Mouse (Mus musculus) frontal cortex, postnatal 25 days (tissue): ENCODE data around the gene Flnb.
A peak's percentile ranks its signal among the peaks of the same experiment; 100 is the strongest.

Source experiments
- DNase-seq, 2 experiments: peaks; one replicate each; pipeline ENCODE4 v3.0.0; 2022; ENCODE audit warnings: low spot score in 2 of 2

Flnb gene

GRCm38 (mm10) chr14:7817770-7818462 is at the start of gene Flnb:
Gene Flnb, plus strand, starts transcription at chr14:7817957.
- peak; percentile 97 to 98 for DNase-seq

GRCm38 (mm10) chr14:7773714-7774389 is 43.9 kb upstream of the Flnb start:
- peak in 1 of 2 experiments; percentile 20 for DNase-seq

GRCm38 (mm10) chr14:7786073-7786472 is 31.7 kb upstream of the Flnb start:
- DNase-seq: no peak

GRCm38 (mm10) chr14:7789266-7790030 is 28.3 kb upstream of the Flnb start:
- no peak for DNase-seq

- DNase-seq: no peak
Observed at GRCm38 (mm10) chr14:7791061-7791531, 26.7 kb upstream of the Flnb start.

- DNase-seq: no peak
Observed at GRCm38 (mm10) chr14:7791532-7792159, 26.1 kb upstream of the Flnb start, which contains the start of gene Gm26661. Gene Gm26661, plus strand, starts transcription at chr14:7791587.

- DNase-seq: no peak
Observed at GRCm38 (mm10) chr14:7795961-7796360, 21.8 kb upstream of the Flnb start.

GRCm38 (mm10) chr14:7800611-7801010 is 17.1 kb upstream of the Flnb start:
- DNase-seq: no peak

- no peak for DNase-seq
Observed at GRCm38 (mm10) chr14:7801831-7802230, 15.9 kb upstream of the Flnb start.

- DNase-seq: no peak
Observed at GRCm38 (mm10) chr14:7803874-7804557, 13.7 kb upstream of the Flnb start.

GRCm38 (mm10) chr14:7804558-7804905 is 13.2 kb upstream of the Flnb start:
- DNase-seq: no peak

GRCm38 (mm10) chr14:7807711-7808110 is 10.0 kb upstream of the Flnb start:
- DNase-seq: no peak

GRCm38 (mm10) chr14:7808501-7808981 is 9.2 kb upstream of the Flnb start:
- no peak for DNase-seq

GRCm38 (mm10) chr14:7809043-7809955 is 8.5 kb upstream of the Flnb start:
- no peak for DNase-seq

- no peak for DNase-seq
Observed at GRCm38 (mm10) chr14:7818463-7819121, 835 bp downstream of the Flnb start.

- no peak for DNase-seq
Observed at GRCm38 (mm10) chr14:7819446-7819845, 1.7 kb downstream of the Flnb start.

- no peak for DNase-seq
Observed at GRCm38 (mm10) chr14:7821341-7821740, 3.6 kb downstream of the Flnb start.

- no peak for DNase-seq
Observed at GRCm38 (mm10) chr14:7822693-7823092, 4.9 kb downstream of the Flnb start.

- no peak for DNase-seq
Observed at GRCm38 (mm10) chr14:7824651-7825268, 7.0 kb downstream of the Flnb start.
